Mouse (Mus musculus) cerebellum, adult 8-10 months (tissue): Measurements from ENCODE around the gene Edem3.
"Not testable (repeated sequence)": the region's sequence is repeated elsewhere in the genome, so short reads cannot be mapped to it uniquely, and the experiment has no call there.

ENCODE experiments used
- DNase-seq: peaks from one replicate; pipeline ENCODE4 v3.0.0; 2022

Edem3 gene

GRCm38 (mm10) chr1:151812004-151812712 is 57.0 kb downstream of the Edem3 start:
- no peak for DNase-seq

- no peak for DNase-seq
Observed at GRCm38 (mm10) chr1:151816051-151816450, 60.9 kb downstream of the Edem3 start.

- DNase-seq, result no peak
Observed at GRCm38 (mm10) chr1:151819190-151819589, 64.0 kb downstream of the Edem3 start.

- DNase-seq, result peak; percentile 78
Observed at GRCm38 (mm10) chr1:151820457-151820856, 65.3 kb downstream of the Edem3 start.

- DNase-seq, result no peak
Observed at GRCm38 (mm10) chr1:151825065-151825464, 69.9 kb downstream of the Edem3 start.

- DNase-seq, result no peak
Observed at GRCm38 (mm10) chr1:151831791-151832190, 76.6 kb downstream of the Edem3 start.

GRCm38 (mm10) chr1:151835261-151835660 is 80.1 kb downstream of the Edem3 start:
- DNase-seq, result peak; percentile 21

- not testable (repeated sequence) for DNase-seq
Observed at GRCm38 (mm10) chr1:151840345-151840744, 85.2 kb downstream of the Edem3 start.

- DNase-seq, result no peak
Observed at GRCm38 (mm10) chr1:151845252-151845832, 90.2 kb downstream of the Edem3 start.

GRCm38 (mm10) chr1:151845926-151846782 is 91.0 kb downstream of the Edem3 start:
- peak; percentile 21 for DNase-seq

GRCm38 (mm10) chr1:151848286-151848685 is 93.1 kb downstream of the Edem3 start:
- DNase-seq, result no peak

- DNase-seq, result no peak
Observed at GRCm38 (mm10) chr1:151849993-151850608, 94.9 kb downstream of the Edem3 start.

GRCm38 (mm10) chr1:151851051-151851848 is 96.1 kb downstream of the Edem3 start:
- DNase-seq, result no peak

GRCm38 (mm10) chr1:151851976-151852375 is 96.8 kb downstream of the Edem3 start:
- no peak for DNase-seq

GRCm38 (mm10) chr1:151855561-151855960 is 100.4 kb downstream of the Edem3 start:
- no peak for DNase-seq

- no peak for DNase-seq
Observed at GRCm38 (mm10) chr1:151858474-151858873, 103.3 kb downstream of the Edem3 start.

- DNase-seq, result no peak
Observed at GRCm38 (mm10) chr1:151861334-151861995, 106.3 kb downstream of the Edem3 start.

- DNase-seq, result no peak
Observed at GRCm38 (mm10) chr1:151862109-151862508, 106.9 kb downstream of the Edem3 start.

- no peak for DNase-seq
Observed at GRCm38 (mm10) chr1:151863135-151863796, 108.1 kb downstream of the Edem3 start.

GRCm38 (mm10) chr1:151863797-151864147 is 108.6 kb downstream of the Edem3 start:
- no peak for DNase-seq

GRCm38 (mm10) chr1:151864326-151864725 is 109.2 kb downstream of the Edem3 start:
- no peak for DNase-seq
